Mouse (Mus musculus): ENCODE data around the gene Tnik.

The Tnik gene

DNA sequence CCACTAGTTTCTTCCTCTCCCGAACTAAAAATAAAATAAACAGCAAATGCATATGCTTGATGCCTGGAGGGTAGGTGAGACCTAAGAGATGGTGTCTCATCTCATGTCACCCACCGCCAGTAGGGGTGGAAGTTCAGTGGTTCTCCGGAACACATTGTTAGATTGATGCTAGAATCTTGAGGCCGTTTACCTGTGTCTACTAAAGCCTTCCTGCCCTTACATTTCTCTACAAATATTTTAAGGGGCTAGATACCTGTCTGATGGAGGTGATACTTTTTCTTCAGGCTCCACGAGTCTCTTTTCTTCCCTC lies 1.8 kb downstream of the Tnik start:
- no peak for DNase-seq (ENCODE audit: low spot score)

DNA sequence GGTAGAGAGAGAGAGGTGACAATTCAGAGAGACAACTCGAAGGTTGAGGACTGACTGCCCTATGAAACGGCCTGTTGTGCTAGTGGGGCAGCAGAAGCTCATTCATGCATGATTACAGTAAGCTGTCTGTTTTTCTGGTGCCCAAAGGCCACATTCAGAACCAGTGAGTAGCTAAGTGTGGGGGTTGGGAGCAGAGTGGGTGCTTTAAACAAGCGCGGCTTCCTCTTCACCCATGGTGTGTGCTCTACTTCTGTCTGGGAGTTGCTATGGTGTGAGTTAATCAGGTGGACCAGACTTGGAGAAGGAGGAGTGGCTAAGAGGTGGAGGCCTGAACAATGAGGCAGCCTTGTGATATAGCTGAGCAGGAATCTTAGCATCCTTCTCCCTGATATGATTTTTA lies 2.2 kb downstream of the Tnik start:
- DNase-seq (ENCODE audit: low spot score): no peak

DNA sequence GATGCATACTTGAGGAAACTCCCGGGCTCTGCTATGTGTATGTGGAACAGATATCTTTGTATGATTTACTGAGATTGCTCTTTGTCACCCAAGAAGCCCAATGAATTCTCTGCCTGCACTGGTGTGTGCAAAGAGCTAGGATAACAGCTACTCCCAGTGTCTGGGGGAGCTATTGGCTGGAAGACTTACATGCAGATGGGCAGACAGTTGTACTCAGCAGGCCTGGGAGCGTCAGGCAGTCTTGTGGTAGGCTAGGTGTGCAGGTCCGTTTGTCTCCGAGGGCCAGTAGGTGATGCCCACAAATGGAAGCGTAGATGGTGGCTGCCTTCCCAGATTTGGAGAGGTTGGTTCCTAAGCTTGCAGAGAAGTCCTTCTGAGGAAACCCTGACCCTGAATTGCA lies 2.6 kb downstream of the Tnik start:
- DNase-seq (ENCODE audit: low spot score): no peak

DNA sequence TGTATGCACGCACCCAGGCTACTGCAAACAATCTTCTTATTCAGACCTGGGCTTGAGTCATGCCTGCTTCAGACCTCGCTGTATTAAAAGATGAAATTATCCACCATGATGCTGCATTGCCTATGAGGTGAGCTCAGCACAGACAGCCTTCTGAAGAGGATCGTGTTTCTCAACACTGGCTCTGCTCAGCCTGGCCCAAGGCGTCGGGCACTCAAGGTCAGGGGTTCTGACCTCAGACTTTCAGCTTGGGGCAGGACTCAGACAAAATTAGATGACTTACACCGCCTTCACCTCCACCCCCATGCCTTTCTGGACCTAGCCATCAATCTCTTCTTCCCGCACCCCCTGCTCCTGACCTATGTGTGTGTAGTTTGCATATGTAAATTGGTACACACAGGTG lies 4.2 kb downstream of the Tnik start:
- DNase-seq (ENCODE audit: low spot score): no peak

DNA sequence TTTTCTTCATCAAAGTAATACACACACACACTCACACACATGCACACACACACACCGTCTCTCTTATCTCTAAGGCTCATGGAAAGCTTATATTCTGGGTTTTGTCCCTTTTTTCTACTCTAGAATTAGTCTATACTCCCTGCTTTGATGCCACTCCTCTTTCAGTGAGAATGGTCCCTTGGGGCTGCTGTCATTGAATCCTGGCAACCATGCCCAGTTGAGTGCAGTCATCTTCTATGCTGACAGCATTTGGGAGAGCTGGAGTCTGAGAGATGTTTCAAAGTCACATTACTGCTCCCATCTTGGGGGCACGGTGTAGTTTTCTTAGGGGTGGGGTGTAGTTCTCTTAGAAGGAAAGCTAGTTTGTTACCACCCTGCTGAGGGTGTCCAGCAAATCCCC lies 6.7 kb downstream of the Tnik start:
- no peak for DNase-seq (ENCODE audit: low spot score)

DNA sequence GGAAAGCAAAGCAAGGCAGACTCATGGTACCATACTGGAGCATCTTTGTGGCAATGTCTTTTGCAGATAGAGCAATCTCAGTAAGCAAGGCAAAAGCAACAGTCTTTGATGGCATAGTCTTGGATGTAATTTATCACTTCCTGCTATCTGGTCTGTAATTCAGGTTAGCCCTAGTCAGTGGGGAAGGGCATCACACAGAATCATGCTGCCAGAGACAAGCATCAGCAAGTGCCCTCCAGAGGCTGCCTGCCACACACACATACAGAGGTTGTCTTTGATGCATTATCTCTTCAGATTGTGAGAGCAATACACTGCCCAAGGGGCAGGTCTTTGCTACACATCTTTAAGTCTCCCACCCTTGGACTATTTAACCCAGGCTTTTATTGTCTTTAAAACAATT lies 8.9 kb downstream of the Tnik start:
- DNase-seq (ENCODE audit: low spot score): no peak

DNA sequence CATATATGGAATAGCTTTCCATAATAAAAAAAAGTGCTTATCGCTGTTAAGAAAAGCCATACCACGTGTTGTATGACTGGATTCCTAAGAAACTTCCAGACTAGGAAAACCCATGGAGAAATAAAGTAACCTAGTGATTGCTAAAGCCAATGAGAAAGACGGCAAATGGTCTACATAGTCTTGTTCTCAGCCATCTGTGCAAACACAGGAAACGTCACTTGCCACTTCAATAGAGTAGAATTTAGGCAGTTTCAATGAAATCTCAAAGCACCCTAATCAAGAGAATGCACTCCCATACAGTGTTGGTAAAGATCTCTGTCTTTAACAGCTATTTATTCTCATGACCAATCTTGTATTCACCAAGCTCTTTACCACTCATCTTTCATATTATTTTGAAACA lies 11.7 kb downstream of the Tnik start:
- DNase-seq (ENCODE audit: low spot score): no peak

DNA sequence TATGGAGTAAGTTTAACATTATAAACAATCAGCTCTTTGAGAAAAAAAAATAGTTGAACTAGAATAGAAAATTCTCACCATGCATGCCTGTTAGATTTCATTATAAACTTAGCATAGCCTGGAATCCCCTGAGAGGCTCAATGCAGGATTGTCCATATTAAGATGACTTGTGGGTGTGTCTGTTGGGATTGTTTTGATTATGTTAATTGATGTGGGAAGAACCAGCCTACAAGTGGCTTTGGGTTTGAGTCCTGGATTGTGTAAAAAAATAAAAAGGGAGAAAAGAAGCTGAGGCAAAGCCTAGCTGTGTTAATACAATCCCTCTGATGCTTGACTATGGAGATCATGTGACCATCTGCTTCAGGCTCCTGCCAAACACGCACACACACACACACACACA lies 26.7 kb downstream of the Tnik start:
- DNase-seq (ENCODE audit: low spot score): no peak

DNA sequence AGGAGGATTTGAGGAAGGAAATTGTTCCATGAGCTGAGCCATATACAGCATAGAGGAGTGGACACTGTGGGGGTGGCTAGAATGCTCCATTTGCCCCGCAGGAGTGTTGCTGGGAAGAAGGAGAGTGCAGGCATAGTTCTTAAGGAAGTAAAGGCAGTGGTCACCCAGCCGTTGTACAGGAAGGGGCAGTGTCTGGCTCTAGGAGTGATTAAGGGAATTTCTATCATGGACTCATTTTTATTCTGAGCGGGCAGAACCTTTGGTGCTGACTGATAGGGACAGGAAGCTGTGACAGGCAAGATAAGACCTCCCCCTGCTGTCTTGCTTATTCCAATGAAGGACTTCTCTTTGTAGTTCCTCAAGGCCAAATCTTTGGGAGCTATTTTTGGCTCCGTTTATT lies 38.4 kb downstream of the Tnik start:
- DNase-seq (ENCODE audit: low spot score): no peak

DNA sequence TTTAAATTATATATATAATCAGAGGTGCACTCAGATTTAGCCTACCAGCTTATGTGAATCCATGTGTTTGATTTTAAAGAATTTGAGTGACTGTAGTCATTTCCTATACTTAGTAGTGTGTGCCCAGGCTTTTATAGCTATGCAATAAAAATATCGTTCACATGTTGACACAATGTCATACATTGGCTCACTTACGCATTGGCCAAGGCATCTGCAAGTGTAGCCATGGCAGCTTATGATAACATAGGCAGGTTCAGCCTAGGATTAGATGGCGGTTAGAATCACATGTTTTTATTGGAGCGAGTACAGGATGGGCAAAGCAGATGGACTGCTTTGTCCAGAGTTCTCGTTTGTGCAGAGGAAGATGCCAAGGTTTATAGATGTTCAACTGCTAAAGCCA lies 40.9 kb downstream of the Tnik start:
- no peak for DNase-seq (ENCODE audit: low spot score)

DNA sequence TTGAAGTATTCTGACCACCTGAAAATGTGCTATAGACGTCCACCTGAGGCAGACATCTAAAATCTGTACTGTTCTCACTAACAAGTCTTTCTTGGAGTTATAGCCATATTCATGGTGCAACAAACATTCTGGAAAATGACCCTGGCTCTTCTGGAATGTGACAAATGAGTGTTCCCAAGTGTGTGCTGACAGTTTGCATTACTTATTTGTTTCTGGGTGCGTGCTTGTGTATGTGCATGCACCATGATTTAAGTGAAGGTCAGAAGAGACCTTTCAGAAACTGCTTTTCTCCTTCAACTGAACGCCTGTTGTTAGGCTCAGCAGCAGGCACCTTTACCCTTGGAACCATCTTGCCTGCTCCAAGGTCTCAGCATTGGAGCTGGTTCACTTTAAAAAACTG lies 43.8 kb downstream of the Tnik start:
- no peak for DNase-seq (ENCODE audit: low spot score)

DNA sequence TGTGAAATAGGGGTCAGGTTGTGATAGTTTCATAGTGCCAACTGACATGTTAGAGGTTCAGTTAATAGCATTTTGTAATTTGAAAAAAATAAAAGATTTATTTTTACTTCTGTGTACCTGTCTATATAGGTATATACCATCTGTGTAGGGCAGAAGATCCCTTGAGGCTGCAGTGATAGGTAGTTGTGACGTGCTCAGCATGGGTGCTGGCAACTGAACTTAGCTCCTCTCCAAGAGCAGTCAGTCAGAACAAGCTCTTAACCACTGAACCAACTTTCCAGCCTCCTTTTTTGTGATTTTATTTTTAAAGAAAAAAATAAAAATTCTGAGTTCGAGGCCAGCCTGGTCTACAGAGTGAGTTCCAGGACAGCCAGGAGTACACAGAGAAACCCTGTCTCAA lies 51.4 kb downstream of the Tnik start:
- no peak for DNase-seq (ENCODE audit: low spot score)

DNA sequence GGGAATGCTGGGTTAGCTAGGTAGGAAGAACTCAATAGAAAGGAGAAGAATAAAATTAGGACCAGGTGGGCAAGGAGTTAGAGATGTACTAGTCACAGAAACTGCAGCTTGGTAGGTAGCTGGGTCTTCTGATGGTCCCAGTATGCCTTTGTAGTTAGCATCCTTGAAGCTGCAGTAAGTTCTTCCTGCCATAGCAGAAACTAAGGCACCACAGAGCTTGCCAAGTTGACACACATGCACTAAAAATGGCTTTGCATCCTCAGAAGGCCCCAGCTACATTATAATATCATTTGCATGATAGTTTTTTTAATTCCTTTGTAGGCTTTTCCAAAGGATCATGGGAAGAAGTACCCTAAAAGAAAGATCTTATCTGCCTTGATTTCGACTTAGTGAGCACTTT lies 54.3 kb downstream of the Tnik start:
- no peak for DNase-seq (ENCODE audit: low spot score)

DNA sequence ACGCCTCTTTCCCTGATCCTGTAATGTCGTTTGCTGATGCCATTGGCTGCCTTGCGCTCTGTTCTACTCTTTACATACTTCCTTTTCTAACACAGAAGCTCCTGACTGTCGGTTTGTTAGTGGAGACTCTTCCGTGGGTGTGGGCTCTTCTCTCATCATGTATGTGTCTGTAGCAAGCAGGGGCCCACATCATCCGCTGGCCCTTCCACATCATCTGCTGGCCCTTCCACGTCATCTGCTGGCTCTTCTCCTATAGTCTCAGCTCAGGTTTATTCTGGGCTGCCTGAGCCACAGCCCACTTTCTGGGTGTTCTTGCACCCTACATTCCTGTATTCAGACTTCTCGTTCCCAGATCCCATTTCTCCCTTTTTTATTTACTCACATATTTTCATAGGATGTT lies 58.6 kb downstream of the Tnik start:
- DNase-seq (ENCODE audit: low spot score): no peak

DNA sequence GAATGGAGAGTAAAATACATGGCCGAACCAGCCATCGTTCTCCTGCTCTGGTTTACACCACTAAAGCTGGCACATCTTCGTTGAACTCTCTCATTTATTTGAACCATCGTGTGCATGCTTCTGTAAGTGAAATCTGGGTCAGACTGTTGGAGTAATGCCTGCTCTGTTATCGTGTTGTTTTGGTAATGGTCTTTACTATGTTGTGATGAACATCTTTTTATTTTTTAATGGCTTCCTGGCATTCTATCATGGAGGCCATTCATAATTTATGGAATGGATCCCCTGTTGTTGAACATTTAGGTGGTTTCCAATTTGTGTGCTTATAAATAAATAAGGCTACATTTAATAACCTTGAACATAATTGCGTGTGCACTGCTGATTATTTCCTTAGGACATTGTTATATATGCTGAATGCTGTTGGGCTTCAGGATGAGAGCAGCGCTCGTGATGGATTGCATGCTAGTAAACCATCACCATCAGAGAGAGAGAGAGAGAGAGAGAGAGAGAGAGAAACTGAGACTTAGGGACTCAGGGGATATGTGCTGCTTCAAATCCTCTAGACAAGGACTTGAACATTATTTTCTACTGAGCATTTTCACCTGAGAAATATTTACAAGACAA lies 62.7 kb downstream of the Tnik start:
- no peak for DNase-seq (ENCODE audit: low spot score)

DNA sequence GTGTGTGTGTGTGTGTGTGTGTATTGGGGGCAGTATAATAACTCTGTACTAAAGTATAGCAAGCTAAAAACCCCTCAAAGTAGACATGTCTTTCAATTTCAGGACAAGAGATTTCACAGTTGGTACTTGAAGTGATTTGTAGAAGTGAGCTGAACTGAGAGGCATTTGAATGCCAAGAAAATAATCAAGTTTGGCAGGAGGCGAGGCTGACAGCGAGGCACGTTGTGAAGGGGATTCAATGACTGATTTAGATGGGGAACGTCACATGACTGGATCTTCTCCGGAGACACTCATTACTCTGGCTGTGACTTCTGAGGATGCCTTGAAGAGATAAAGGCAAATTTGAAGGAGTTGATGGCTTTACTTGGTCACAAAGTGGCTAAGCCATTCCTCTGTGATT lies 69.3 kb downstream of the Tnik start:
- no peak for DNase-seq (ENCODE audit: low spot score)

DNA sequence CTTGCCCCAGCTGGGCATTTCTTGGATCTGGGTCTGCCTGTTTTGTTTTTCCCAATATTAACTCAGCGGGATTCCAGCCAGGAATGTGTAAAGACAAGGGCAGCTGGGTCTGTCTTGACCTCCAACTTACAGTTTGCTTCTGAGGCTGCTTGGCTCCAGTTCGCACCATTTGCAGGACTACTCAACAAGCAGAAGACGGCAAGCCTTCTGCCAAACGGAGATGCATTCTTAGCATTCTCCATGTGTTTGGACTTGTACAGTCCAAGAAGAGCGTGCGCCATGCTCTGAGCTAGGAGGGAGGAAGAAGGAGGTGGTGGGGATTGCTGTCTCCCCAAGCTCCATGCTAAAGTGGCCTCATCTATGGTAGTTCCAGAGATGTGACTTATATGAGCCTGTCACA lies 70.9 kb downstream of the Tnik start:
- peak; percentile 29 for DNase-seq (ENCODE audit: low spot score)

DNA sequence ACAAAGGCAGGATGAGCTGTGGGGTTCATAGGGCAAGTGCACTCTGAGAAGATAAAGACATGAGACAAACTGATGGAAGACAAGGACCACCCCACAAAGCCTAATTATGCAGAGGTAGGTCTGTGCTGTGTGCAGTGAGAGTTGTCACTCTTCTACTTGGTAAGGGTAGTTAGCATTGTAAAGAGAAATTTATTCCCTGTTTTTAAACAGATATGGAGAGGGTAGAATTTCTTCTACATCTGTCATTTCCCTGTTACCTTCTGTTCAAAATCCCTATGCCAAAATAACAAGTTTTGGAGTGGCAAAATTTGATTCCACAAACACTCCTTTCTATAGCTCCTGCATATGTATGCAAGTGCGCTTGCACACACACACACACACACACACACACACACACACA lies 71.5 kb downstream of the Tnik start:
- no peak for DNase-seq (ENCODE audit: low spot score)

DNA sequence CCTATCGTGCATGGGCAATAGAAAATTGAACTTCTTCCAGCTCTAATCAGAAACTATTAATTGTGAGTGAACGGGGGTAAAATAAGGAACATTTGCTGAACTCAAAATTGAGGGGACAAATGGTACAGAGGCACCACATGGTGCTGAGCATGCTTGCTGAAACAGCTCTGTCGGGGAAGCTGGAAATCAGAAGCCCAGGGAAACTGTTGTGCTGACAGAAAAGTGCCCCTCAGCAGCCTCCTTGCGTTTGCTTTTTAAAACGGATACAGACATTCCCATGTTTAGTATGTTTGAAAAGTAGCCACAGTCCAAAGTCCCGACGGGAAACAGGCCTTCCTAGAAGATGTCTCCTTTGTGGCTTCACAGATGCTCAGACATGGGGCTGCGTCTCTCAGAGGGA lies 77.1 kb downstream of the Tnik start:
- DNase-seq (ENCODE audit: low spot score): no peak

DNA sequence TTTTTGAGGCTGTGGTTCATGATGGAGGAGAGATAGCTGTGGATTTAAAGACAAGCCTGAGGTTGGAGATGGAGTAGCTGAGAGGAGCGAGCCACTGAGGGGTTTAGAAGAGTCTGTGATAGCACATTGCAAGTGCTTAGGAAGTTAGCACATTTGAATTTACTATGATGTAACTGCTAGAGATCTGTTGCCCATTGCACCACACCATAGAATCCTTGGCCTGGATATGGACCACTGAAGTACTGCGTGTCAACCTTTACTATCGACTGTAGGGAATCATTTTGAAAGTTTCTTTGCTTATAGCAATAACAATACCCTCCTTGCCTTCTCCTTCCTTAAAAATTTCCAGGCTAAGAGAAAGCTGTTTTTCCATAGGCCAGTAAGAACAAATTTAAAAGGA lies 80.2 kb downstream of the Tnik start:
- DNase-seq (ENCODE audit: low spot score): no peak

DNA sequence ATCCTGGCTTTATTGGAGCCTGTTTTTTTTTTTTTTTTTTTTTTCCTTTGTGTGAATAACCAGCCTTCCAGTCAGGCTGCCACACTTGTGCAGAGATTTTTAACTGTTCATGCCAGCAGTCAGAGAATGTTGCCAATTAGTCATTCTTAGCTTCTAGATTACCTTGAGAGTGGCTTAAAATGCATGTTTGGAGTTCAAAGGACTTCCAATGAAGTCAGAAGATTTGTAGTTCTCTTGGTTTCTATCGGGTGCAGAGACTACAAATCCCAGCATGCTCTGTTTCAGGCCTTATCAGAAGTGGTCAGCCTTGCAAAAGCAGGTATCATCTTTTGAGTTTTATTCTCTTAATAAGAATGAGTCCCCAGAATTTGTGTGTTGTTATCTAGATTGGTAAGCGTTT lies 80.6 kb downstream of the Tnik start:
- no peak for DNase-seq (ENCODE audit: low spot score)

DNA sequence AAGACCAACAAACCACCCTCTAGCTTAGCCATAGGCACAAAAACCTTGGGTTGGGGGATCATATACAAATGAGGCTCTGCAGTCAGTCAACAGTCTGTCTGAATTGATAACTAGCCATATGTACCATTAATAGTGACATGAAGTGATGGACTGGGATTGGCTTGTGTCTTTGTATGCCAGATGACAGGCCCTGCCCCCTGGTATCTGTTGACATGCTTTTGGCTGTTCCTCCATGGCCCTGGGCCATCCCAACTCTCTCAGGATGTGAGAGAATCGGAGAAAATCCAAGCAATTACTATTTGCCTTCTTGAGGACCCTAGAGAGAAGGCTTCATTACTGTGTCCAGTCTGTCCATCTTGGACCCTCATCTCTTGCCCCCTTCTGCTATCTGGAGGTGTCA lies 82.4 kb downstream of the Tnik start:
- no peak for DNase-seq (ENCODE audit: low spot score)

DNA sequence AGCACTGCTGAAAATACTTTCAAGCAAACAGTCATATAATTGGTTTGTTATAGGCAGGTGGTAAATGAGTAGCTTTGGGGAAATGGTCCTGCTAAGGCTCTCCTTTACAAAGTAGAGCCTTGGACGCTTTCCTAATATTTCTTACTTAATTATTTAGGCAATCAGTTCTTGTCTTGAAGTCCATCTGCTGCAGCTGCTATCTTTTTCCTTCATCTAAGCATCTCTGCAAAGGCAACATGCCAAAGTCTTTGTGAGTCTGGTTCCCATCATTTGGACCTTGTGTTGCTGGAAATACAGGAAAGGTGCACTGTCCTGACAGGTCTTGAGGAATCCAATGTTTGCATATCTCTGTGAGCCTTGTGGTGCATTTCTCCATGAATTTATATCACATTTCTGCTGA lies 82.9 kb downstream of the Tnik start:
- DNase-seq (ENCODE audit: low spot score): no peak

DNA sequence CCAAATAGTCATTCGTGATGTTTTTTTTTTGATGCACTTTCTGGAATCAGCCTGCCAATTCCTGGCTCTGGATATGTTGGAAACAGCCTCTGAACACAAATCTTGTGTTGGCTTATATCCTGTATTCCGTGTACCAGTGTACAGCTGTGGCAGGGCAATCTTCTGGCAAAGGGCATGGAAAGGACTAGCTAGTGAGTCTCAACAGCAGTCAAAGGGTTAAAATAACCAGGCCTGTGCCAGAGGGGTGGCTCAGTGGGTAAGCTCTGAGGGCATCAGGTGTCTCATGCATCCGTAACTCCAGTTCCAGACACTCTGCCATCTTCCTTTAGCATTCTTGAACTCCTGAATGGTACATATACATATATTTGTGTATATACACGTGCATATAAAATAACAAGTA lies 83.5 kb downstream of the Tnik start:
- DNase-seq (ENCODE audit: low spot score): no peak

DNA sequence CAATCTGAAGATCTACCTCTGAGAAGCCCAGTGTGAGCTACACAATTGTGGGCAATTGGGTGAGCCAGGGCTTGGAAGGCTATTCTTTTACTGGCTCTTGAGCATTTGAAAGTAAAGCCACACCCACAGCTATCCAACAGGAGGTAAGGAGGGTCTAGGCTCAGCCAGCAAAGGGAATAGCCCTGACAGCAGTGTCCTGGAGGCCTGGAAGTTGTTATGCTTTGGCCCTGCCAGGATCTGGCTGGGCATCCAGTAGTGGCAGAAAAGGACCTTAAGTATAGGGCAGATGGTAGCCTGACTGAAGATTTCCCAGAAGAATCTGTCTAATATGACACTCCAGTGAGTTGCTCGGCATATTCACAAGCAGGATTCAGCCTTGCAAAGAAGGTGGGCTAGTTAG lies 85.7 kb downstream of the Tnik start:
- no peak for DNase-seq (ENCODE audit: low spot score)

All from ovary, postnatal 36 days (tissue).